Mouse (Mus musculus): ENCODE measurements around the gene Stum.
A peak's percentile ranks its signal among the peaks of the same experiment; 100 is the strongest.

Gene Stum

GRCm38 (mm10) chr1:180492777-180493176, 9.5 kb upstream of the Stum start:
- DNase-seq, result no peak

DNA sequence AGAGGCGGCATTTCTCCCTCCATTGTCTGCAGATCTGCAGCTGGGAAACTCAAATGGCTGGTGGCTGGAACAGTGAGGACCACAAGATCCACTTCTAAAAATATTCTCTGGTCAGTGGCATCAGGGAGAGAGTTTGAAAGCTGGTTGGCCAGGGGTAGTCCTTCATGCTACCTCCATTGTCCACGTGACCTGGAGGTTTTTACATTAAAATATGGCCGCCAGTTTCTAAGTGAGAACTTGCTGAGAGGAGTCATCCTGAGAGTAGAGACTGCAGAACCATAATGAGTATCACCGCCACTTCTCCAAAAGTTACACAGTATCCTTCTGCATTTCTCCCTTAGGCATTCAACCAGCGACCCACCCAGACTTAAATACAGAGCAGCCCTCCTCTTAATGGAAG, 2.0 kb upstream of the Stum start:
- DNase-seq, result no peak

- peak in 1 of 2 experiments; percentile 32 for DNase-seq
Observed at GRCm38 (mm10) chr1:180482840-180483398, 385 bp downstream of the Stum start.

DNA sequence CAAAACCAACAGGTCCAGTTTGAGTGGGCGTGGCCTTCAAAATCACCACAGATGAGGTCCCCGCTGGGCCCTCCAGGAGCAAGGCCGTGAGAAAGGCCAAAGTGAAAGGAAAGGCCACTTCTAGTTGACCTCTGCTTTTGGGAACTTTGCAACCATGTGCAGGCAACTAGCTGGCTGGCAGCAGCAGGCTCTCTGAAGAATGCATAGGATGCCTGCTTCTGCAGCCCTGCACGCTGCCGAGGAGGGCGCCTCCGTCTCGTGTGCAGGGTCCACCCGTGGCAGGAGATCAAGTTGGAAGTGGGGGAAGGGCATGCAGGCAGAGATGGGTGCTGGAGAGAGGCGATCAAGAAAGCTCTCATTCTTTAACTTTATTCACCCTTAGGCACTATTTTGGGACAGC, 1.3 kb downstream of the Stum start:
- peak in 1 of 2 experiments; percentile 27 for DNase-seq

DNA sequence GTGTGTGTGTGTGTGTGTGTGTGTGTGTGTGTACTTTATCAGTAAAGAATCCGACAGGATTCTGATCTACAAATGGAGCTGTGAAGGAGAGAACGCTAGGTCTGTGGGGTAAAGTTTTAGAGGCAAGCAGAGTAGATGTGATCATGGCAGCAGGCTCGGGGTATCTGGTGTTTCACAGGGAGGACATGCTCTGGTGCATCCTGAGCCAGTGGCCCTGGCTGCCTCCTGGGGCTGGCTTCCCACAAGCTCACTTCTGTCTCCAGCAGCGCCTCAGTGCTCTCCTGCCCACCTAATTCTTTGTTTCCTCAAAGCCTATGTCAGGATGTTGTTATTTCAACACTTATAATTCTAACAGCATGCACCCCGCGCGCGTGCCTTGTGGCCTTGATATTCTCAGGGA, 2.0 kb downstream of the Stum start:
- DNase-seq, result no peak

DNA sequence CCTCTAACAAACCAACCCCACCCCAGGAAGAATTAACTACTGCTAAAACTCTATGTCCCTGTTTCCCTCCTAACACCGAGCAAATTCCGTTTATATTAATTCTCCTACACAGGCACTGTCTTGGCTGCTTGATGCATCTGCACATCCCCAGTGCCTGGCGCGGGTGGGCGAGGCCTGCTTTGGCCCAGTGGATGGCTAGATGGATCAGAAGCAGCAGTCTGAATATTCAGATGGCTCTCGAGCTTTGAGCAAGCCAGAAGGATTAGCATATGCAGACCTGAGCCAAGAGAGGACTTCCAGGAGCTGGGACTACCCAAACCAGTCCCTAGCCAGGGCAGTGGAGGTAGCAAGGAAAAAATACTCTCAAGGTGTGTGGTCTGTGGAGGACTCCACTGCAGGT, 3.0 kb downstream of the Stum start:
- peak; percentile 38 to 44 for DNase-seq

DNA sequence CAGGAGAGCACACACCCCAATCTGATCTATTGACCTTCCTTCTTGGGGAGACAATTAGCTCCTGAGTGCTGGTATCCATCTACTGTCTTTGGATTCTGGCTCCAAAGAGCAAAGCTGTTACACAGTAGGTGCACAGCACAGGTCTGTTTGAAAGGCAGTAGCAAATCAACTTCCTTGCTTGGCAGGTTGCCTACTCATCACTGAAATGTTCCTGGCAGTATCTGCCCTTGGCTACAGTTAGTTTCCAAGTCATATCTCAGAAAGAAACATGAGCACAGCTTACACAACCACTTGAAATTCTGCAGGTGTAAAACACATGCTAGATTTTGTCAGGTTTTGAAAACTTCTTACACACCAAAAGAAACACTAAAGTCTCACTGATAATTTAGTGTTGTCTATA, 9.7 kb downstream of the Stum start:
- DNase-seq, result peak; percentile 50 to 74

GRCm38 (mm10) chr1:180468004-180468403, 15.3 kb downstream of the Stum start:
- DNase-seq, result peak in 1 of 2 experiments; percentile 25

DNA sequence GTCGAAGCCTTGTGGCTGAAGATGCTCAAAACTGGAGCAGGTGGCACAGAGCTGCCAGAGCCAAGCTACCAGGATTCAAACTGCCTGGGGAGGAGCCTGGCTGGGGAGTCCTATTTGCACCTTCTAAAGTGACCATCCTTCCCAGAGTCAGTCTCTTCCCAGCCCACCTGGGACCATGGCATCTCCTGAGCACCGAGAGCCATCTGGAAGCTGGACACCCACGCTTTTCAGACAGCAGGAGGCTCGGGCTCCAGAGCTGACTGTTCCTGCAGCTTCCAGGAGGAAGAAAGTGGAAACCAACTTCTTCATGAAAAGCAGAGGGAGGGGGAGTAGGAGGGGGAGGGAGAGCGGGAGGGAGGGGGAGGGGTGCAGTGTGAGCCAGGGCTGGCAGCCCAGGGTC, 17.7 kb downstream of the Stum start:
- no peak for DNase-seq

DNA sequence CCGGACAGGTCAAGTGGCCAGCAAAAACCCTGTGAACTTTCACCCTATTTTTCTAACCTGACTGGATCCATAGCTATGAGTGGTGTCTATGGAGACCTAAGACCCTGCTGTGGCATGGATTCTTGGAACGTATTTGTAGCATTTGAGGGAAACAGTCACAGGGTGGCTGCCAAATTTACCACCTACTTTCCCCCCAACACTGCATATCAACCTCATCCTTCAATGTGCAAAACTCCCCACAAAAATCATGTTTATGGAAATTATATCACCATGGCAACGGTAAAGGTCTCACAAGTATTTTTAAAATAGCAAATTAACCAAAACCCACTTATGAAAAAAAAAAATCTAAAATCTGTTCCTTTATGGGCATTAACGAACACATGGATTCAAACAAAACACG, 18.9 kb downstream of the Stum start:
- no peak for DNase-seq

DNA sequence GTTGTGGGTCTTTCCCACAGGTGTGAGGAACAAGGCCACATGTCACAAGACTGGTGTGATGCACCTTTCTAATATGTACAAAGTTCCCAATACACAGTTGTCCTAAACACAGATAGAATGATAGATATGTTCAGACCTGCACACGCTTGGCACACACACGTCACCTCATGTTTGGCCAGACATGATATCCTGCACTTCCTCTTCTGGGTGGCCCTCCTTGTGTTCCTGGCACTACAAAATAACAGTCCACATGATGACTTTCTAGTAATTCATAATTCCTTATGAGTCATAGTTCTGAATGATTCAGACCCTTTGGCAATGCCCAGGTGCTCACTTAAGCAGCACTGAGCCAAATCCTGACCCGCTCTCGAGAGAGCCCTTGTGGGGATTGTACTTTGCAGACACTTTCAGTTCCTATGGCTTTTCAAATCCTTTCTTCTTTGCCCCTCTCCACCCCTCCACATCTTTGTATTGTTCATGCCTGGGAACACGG, 20.3 kb downstream of the Stum start:
- DNase-seq, result no peak

DNA sequence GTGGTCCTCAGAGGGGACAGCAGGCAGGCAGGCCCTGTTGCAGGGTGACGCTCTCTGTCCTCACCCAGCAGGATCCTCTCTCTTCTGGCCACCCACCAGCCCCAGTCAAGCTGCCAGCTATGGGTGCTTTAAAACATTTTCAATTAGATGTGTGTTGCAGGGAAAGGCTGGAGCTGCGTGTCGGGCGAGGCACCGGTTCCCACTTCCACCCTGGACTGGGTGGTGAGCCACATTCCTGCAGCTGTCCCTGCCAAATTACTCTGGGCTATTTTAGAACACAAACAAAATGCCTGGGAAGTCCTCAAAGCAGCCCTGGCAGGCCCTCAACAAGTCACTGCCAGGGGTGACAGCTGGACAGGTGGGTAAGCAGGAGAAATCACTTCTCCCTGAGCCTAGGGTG, 20.9 kb downstream of the Stum start:
- peak; percentile 19 to 24 for DNase-seq

DNA sequence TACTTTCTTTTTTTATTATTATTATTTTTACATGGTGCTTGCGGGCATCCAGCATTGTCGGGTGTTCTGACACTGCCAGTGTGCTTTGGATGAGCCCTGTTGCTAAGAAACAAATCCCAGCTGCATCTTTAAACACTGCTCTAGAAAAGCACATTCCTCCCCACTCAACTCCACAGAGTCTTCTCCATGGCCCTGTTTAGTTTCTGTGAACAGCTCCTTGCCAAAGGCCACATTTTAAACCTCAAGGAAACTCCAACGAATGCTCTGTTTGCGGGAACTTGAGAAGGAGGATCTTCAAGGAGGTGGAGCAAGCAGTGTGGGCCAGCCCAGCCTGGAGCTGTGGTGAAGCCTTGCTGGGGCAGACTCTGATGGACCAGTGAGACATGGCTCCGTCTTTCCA, 22.6 kb downstream of the Stum start:
- no peak for DNase-seq

- peak; percentile 28 to 43 for DNase-seq
Observed at GRCm38 (mm10) chr1:180458680-180459079, 24.6 kb downstream of the Stum start.

- peak; percentile 31 to 39 for DNase-seq
Observed at GRCm38 (mm10) chr1:180458274-180458673, 25.0 kb downstream of the Stum start.

GRCm38 (mm10) chr1:180449641-180450040, 33.7 kb downstream of the Stum start:
- no peak for DNase-seq

DNA sequence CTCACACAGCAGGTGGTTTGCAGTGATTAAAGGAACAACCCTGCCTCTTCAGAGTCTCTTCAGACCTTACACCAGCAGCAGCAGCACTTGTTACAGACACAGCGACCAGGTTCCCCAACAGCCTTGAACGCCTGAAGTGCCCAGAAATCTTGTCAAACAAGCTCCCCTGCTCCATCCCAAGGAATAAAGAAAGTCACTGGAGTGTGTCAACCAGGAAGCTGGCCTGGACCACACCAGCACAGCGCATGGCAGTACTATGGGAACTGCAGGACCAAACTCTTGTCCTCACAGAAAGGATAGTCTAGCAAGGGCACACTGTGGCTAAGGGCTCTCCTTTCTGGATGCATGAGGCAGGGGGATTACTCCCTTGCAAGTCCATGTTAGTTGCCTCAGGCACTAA, 38.9 kb downstream of the Stum start:
- DNase-seq, result no peak

DNA sequence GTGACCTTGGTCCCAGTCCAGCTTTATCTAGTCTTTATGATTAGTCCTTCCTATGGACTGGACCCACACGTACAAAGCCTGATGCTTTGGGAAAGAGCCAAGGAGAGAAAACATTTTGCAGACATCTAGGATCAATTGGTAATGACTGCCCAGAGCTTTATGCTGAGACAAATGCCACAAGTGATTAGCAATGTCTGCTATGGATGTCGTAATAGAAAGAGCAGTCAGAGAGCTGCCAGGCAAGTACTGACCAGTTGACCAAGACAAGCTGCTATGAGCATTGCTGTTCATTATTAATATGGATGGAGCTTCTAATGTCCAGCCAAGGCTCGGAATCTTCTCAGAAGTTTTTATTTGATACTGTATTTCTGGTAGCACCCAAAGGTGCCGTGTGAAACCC, 43.8 kb downstream of the Stum start:
- no peak for DNase-seq

DNA sequence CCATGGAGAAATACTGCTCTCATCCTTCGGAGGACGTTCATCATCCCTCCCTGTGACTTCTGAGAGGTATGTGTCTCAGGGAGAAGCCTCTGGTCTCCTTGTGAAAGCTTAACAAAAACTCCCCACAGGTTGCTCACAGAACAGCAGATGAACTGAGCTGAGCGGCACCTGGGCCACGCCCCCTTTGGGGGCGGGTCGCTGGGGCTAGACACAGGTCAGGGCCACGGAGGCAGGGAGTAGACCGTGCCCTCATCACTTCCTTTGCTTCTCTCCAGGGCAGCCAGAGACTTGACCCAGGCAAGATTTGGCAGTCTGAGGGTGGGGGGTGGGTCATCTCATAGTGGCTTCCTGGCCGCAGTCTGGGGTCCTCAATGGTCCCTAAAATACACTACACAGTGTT, 48.4 kb downstream of the Stum start:
- no peak for DNase-seq

DNA sequence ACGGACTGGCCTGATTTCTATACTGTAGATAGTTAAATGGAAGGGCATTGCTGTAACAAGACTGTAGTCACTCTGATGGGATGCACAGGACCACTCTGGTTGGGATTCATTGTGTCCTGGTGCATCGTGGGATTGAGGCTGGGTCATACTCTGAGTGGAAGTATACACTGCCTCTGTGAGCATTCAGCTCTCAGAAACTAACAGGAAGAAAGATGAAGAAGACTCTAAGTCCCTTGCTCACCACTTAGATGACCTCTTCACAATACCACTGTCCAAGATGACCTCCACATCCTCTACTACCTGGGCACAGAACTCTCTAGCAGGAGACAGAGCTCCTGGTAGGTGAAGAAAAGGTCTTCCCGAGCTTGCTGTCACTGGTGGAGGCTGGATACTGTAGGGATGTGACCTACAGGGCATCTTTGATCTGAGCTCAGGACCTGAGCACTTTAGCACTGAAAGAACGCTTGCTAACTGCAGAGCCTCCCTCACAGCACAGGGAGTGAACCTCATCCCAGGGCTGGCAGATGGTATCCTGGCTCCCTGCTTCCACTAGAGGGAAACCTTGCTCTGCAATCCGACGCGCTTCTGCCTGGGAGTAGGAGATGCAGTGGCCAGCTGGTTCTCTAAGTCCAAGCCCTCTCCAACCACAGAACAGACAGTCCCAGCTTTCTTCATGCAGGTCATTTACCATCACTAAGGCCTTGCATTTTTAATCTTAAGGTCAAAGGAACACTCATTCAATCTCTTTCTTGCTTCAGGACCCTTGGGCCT, 49.3 kb downstream of the Stum start:
- DNase-seq, result peak; percentile 82 to 83

- DNase-seq, result peak in 1 of 2 experiments; percentile 22
Observed at GRCm38 (mm10) chr1:180433098-180433538, 50.2 kb downstream of the Stum start.

DNA sequence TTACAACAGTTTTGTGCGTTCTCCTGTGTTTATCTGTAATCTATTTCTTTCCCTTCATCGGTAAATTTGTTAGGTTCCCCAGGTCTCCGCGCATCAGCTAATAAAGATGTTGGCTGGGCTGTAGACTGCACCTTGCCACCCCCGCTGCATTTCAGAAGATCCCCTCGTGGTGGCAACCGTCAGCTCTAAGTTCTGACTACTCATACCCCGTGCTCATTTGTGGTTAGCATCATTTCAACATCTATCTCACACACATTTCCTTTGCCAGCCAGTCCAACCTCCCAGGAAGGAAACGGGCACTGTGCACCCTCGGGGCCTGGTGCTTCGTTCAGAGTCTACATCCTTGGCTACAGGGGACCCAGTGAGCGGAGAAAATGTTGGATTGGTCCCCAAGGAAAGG, 51.5 kb downstream of the Stum start:
- peak; percentile 37 to 57 for DNase-seq

DNA sequence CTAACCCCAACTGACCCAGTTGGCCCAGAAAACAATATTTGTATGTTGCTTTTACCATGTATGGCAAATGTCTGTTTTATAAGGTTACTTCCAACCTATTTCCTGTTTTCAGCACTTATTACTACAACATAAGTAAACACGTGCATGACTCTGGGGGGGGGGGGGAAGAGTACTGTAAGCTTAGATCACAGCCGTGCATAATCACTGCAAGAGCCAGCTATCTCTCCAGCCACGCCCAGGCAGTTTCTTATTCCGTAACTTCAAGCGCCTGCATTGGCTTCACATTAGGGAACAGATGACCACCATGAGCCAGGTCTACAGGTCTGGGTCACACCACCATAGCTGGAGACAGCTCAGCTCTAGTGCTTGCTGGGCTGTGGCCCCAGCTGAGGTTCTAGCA, 53.5 kb downstream of the Stum start:
- DNase-seq, result no peak

GRCm38 (mm10) chr1:180428871-180429270, 54.4 kb downstream of the Stum start:
- DNase-seq, result no peak

Data from cerebellum, postnatal 14 days (tissue).